Mouse (Mus musculus) midbrain, embryonic 14.5 days (tissue): Measurements from ENCODE around the gene Rassf3. TPM values are rescaled to one million over a fixed set of nuclear protein-coding genes. Genes with fewer than 3 reads are reported as not detected.

Experiments used
- ATAC-seq: fragments of 200-750 bp; cut with Nextera tagmentation; 2 replicates; pipeline ENCODE4 v1.8.0; 2017; ENCODE audit warnings: moderate number of reproducible peaks, moderate library complexity; ENCODE audit not compliant: low FRiP score, low TSS enrichment
- DNase-seq: peaks from one replicate; pipeline ENCODE4 v3.0.0-alpha.2; 2015
- H3K27ac ChIP-seq: fragments of 300-500 bp; sonication (generic); replicated peaks from 2 replicates; pipeline ENCODE4 v1.5.1; 2014; ENCODE audit warnings: mild to moderate bottlenecking, low read depth, low read length, moderate library complexity
- H3K27me3 ChIP-seq: fragments of 300-500 bp; sonication (generic); 2 replicates; pipeline ENCODE4 v1.6.1; 2014; ENCODE audit warnings: low read length, control low read depth, mixed read lengths; ENCODE audit not compliant: control insufficient read depth, insufficient read depth
- H3K36me3 ChIP-seq: fragments of 300-500 bp; sonication (generic); 2 replicates; pipeline ENCODE4 v1.6.1; 2014; ENCODE audit warnings: low read length, control low read depth; ENCODE audit not compliant: control insufficient read depth, insufficient read depth
- H3K4me1 ChIP-seq: fragments of 300-500 bp; sonication (generic); 2 replicates; pipeline ENCODE4 v1.6.1; 2014; ENCODE audit warnings: mild to moderate bottlenecking, antibody characterized with exemption, low read length, control low read depth; ENCODE audit not compliant: control insufficient read depth, insufficient read depth
- H3K4me2 ChIP-seq: fragments of 300-500 bp; sonication (generic); 2 replicates; pipeline ENCODE4 v1.6.1; 2014; ENCODE audit warnings: mild to moderate bottlenecking, low read length, moderate library complexity
- H3K4me3 ChIP-seq: fragments of 300-500 bp; sonication (generic); replicated peaks from 2 replicates; pipeline ENCODE4 v1.5.1; 2014; ENCODE audit warnings: low read depth, low read length
- H3K9ac ChIP-seq: fragments of 300-500 bp; sonication (generic); replicated peaks from 2 replicates; pipeline ENCODE4 v1.6.1; 2014; ENCODE audit warnings: mild to moderate bottlenecking, low read length, moderate library complexity
- H3K9me3 ChIP-seq: fragments of 300-500 bp; sonication (generic); 2 replicates; pipeline ENCODE4 v1.6.1; 2016; ENCODE audit warnings: low read length, control low read depth, mixed read lengths; ENCODE audit not compliant: control insufficient read depth
- WGBS: fragments of 180-500 bp; shearing (Covaris S2); extraction: QIAGEN DNeasy Blood & Tissue Kit; methylation state at CpG from one replicate; pipeline ENCODE4 v1.1.7; 2014; 5-methylcytosine and 5-hydroxymethylcytosine counted together
- polyA plus RNA-seq: library from polyadenylated mRNA; unstranded; fragments of >200 nt; fragmentation: Nextera tagmentation; extraction: Ambion mirVana; gene quantifications from 2 replicates; pipeline ENCODE4 v1.2.1, GENCODE M21; 2014

Rassf3 gene
- polyA plus RNA-seq, 1 experiment from 2014 or later, result 4.5 TPM

GRCm38 (mm10) chr10:121432635-121433280 is 43.4 kb downstream of the Rassf3 start:
- no peak overlapping the region; the same call in 1 of the 2 replicates for H3K9ac ChIP-seq
- peak overlapping the region; percentile 42 for H3K27ac ChIP-seq
- DNase-seq (peak; percentile 68), ATAC-seq (no peak)
- H3K36me3 ChIP-seq, result no peaks in the 10 kb centered on the region
- H3K27me3 ChIP-seq, result no peaks in the 10 kb centered on the region
- H3K4me3 ChIP-seq, result no peak overlapping the region
- WGBS, result 14% methylated on average over 16 of the region's 16 CpGs
- peaks cover 15% of the 10 kb centered on the region; the same call in 1 of the 2 replicates for H3K4me1 ChIP-seq
- H3K9me3 ChIP-seq, result no peaks in the 10 kb centered on the region
- peak overlapping the region; percentile 21; the same call in 1 of the 2 replicates for H3K4me2 ChIP-seq

- Histone ChIP-seq H3K4me2 (no peak overlapping the region), H3K4me1 (peaks cover 15% of the 10 kb centered on the region; the same call in 1 of the 2 replicates), H3K27ac (peak overlapping the region; percentile 42; the same call in 1 of the 2 replicates), H3K9ac (no peak overlapping the region), H3K9me3 (no peaks in the 10 kb centered on the region), H3K36me3 (no peaks in the 10 kb centered on the region), H3K4me3 (no peak overlapping the region), H3K27me3 (no peaks in the 10 kb centered on the region)
- WGBS, result 59% methylated on average over 12 of the region's 12 CpGs
- ATAC-seq (no peak), DNase-seq (no peak)
These were observed 44.0 kb downstream of the Rassf3 start for GRCm38 (mm10) chr10:121432041-121432634.

GRCm38 (mm10) chr10:121430764-121431540 is 45.2 kb downstream of the Rassf3 start:
- H3K4me2 ChIP-seq, result no peak overlapping the region
- H3K9ac ChIP-seq, result no peak overlapping the region
- WGBS, result 86% methylated on average over 15 of the region's 15 CpGs
- ATAC-seq (no peak), DNase-seq (no peak)
- H3K36me3 ChIP-seq, result no peaks in the 10 kb centered on the region
- H3K4me3 ChIP-seq, result no peak overlapping the region
- H3K27me3 ChIP-seq, result no peaks in the 10 kb centered on the region
- peaks cover 15% of the 10 kb centered on the region; the same call in 1 of the 2 replicates for H3K4me1 ChIP-seq
- H3K9me3 ChIP-seq, result no peaks in the 10 kb centered on the region
- no peak overlapping the region for H3K27ac ChIP-seq

- no peaks in the 10 kb centered on the region for H3K36me3 ChIP-seq
- H3K9ac ChIP-seq, result no peak overlapping the region
- DNase-seq, result no peak
- H3K4me2 ChIP-seq, result no peak overlapping the region
- H3K4me3 ChIP-seq, result no peak overlapping the region
- no peaks in the 10 kb centered on the region for H3K27me3 ChIP-seq
- peaks cover 15% of the 10 kb centered on the region; the same call in 1 of the 2 replicates for H3K4me1 ChIP-seq
- 0 out of 2 replicates have a peak overlapping the region, but pooled peaks have one; percentile 37 for H3K27ac ChIP-seq
- H3K9me3 ChIP-seq, result no peaks in the 10 kb centered on the region
- 35% methylated on average over 14 of the region's 14 CpGs for WGBS
- ATAC-seq, result no peak
These were observed 46.0 kb downstream of the Rassf3 start for GRCm38 (mm10) chr10:121429981-121430682.

- peaks cover 15% of the 10 kb centered on the region; the same call in 1 of the 2 replicates for H3K4me1 ChIP-seq
- no peak overlapping the region for H3K4me2 ChIP-seq
- no peaks in the 10 kb centered on the region for H3K27me3 ChIP-seq
- no peaks in the 10 kb centered on the region for H3K9me3 ChIP-seq
- H3K4me3 ChIP-seq, result no peak overlapping the region
- no peak overlapping the region for H3K27ac ChIP-seq
- no peaks in the 10 kb centered on the region for H3K36me3 ChIP-seq
- ATAC-seq (no peak), DNase-seq (no peak)
- 71% methylated on average over 8 of the region's 8 CpGs for WGBS
- no peak overlapping the region for H3K9ac ChIP-seq
These were observed 46.6 kb downstream of the Rassf3 start for GRCm38 (mm10) chr10:121429581-121429980.

GRCm38 (mm10) chr10:121429089-121429488 is 47.1 kb downstream of the Rassf3 start:
- H3K4me2 ChIP-seq, result no peak overlapping the region
- H3K27me3 ChIP-seq, result no peaks in the 10 kb centered on the region
- H3K27ac ChIP-seq, result no peak overlapping the region
- no peaks in the 10 kb centered on the region for H3K9me3 ChIP-seq
- no peak overlapping the region for H3K9ac ChIP-seq
- DNase-seq, result peak; percentile 47
- no peak overlapping the region for H3K4me3 ChIP-seq
- peaks cover 17% of the 10 kb centered on the region; the same call in 1 of the 2 replicates for H3K4me1 ChIP-seq
- no peaks in the 10 kb centered on the region for H3K36me3 ChIP-seq
- 55% methylated on average over 2 of the region's 2 CpGs for WGBS
- ATAC-seq, result no peak

GRCm38 (mm10) chr10:121428011-121428711 is 48.0 kb downstream of the Rassf3 start:
- Histone ChIP-seq H3K4me1 (peaks cover 26% of the 10 kb centered on the region; the same call in 1 of the 2 replicates), H3K36me3 (no peaks in the 10 kb centered on the region), H3K27ac (no peak overlapping the region), H3K9ac (no peak overlapping the region), H3K27me3 (no peaks in the 10 kb centered on the region), H3K4me3 (no peak overlapping the region), H3K9me3 (no peaks in the 10 kb centered on the region), H3K4me2 (no peak overlapping the region)
- 85% methylated on average over 15 of the region's 15 CpGs for WGBS
- DNase-seq (no peak), ATAC-seq (no peak)

GRCm38 (mm10) chr10:121427136-121427535 is 49.0 kb downstream of the Rassf3 start:
- peaks cover 16% of the 10 kb centered on the region; the same call in 1 of the 2 replicates for H3K4me1 ChIP-seq
- no peak overlapping the region for H3K27ac ChIP-seq
- DNase-seq (no peak), ATAC-seq (no peak)
- H3K36me3 ChIP-seq, result no peaks in the 10 kb centered on the region
- no peak overlapping the region for H3K4me2 ChIP-seq
- no peaks in the 10 kb centered on the region for H3K9me3 ChIP-seq
- no peak overlapping the region for H3K4me3 ChIP-seq
- WGBS, result 63% methylated on average over 5 of the region's 5 CpGs
- no peak overlapping the region for H3K9ac ChIP-seq
- no peaks in the 10 kb centered on the region for H3K27me3 ChIP-seq
